Mouse (Mus musculus) A20 (cell line): ENCODE measurements at regions not wholly inside any gene's neighbourhood (a gene's known extent, or its start where the extent isn't known, plus 50 kb on each side); places are given as distances from the start of the nearest gene placed in this dataset.
A peak's percentile ranks its signal among the peaks of the same experiment; 100 is the strongest.

Experiments
- DNase-seq: peaks from one replicate; pipeline ENCODE4 v3.0.0-alpha.2; 2011; ENCODE audit warnings: low read depth, low spot score

GRCm38 (mm10) chr5:136619315-136620231 is 52.3 kb upstream of the Cux1 start:
- no peak for DNase-seq

- no peak for DNase-seq
Observed at GRCm38 (mm10) chr5:136620234-136620633, 52.9 kb upstream of the Cux1 start.

GRCm38 (mm10) chr5:136621336-136622125 is 54.2 kb upstream of the Cux1 start:
- no peak for DNase-seq

GRCm38 (mm10) chr5:136622152-136622551 is 54.9 kb upstream of the Cux1 start:
- DNase-seq, result no peak

DNA sequence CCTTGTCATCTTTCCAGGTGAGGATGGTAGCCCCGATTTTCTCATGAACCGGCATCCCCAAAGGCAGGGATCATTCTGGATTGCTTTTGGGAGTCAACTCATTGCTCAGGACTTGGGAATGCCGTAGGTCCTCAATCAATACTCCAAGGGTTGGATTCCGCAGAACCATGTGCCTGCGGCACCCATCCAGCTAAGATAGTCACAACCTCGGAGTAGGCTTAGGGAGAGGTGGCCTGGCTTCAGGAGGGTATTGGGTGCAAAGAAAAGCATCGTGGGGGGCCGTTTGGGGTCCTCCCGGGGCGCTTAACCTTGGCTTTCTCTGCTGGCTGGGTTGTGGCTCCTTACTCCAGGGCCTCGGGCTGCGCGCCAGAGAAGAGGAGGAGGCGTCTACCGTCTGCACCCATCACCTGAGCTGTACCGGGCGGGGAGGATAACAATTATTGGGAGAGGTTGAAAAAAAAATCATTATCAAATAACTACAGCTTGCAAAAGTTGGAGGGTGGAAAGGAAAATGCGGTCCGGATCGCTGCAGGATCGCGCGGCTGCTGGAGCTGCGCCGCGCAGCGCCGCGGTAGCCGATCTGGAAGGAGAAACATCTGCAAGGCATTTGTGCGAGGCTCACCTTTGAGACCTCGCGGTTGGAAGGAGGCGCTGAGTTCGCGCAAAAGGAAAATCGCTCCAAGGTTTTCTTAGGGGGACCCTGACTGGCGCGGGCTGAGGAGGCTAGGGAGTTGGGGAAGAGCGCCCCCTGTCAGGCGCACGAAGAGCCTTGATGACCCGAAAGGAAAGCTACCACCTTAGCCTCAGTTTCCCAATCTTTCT is 55.6 kb upstream of the Cux1 start:
- peak; percentile 90 for DNase-seq

DNA sequence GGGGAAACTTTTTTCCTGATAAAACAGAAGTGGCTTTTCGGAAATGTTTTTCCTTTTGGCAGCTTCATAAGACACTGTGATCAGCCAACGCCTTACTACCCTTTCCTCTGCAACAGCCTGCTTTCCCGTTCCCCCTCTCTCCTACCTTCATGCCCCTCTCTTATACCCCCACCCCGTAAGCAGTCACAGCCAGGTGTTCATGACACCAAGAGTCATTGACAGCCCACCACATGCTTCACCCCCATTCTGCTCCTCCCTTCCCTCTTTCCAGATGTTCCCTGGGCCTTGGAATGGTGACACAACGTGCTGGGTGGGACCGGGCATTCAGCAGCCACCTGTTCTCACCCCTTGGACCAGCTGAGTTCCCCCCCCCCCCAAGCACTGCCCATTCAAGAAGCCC is 56.5 kb upstream of the Cux1 start:
- DNase-seq, result no peak

DNA sequence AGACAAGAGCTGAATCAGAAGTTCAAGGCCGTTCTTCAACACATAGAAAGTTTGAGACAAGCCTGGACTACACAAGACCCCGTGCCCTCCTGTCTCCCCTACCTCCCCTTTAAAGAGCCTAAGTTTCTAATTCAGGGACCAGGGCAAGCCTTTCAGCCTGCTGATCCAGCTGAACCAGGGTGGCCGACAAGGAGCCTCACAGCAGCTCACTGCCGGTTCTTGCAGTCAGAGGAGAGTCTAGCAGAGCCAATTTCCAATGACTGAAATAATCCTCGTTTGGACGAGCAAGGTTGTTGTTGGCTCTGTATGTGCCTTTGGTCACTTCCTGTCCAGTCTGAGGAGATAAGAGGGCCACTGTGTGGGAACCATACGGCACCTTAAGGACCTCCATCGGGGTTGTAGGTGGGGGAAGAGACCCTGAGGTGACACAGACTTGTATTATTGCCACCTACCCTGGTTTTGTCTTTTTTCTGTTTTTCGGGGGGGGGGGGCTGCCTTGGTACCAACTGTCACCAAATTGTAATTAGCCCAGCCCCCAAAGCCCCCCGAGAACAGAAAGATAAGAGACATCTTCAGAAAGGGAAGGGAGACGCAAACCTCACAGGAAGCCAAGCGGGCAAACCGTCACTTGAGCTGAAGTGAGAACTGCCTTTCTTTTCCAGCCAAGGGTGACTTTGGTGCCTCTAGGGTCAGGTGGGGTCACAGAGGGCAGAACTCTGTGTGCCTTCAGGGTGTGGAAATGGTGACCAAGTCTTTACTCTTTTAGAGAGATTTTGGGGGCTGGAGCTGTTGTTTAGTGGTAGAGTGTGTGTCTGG is 58.1 kb upstream of the Cux1 start:
- DNase-seq, result no peak

DNA sequence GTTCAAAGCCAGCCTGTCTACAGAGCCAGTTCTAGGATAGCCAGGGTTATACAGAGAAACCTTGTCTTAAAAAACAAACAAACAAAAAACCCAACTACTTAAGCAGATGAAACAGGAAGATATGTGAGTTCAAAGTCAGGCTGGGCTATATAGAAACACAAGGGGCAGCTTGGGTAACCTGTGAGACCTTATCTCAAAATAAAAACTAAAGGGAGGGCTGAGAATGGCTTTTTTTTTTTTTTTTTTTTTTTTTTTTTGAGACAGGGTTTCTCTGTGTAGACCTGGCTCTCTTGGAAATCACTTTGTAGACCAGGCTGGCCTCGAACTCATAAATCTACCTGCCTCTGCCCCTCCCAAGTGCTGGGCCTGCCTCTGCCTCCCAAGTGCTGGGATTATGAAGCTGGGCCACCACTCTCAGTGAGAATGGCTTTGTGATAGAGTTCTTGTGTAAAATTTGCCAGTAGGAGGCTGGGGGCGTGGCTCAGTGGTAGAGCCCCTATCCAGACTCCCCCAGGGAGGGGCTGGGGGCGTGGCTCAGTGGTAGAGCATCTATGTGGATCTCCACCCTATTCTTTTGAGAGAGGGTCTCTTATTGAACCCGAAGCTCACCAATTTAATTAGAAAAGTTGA is 59.0 kb upstream of the Cux1 start:
- DNase-seq, result no peak

DNA sequence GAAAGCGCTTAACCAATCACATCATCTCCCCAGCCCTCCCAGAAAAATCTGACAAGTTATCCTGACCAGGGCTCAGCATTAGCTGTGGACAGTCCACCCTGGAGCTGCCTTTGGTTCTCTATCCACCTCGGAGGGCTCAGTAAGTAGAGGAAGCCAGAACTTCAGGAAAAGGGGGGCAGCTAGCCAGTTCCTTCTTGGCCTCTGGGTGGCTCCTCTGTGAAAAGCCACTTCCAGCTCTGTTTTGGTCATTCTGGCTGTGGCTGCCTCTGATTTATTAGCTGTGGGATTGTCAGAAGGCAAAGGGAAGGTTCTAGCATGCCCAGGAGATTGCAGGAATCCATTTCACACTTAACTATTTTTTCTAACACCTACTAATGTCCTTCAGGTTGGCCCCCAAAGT is 59.6 kb upstream of the Cux1 start:
- no peak for DNase-seq

- DNase-seq, result no peak
Observed at GRCm38 (mm10) chr5:136627671-136628292, 60.5 kb upstream of the Cux1 start.

GRCm38 (mm10) chr5:136628502-136628901 is 61.2 kb upstream of the Cux1 start:
- DNase-seq, result no peak

- DNase-seq, result no peak
Observed at GRCm38 (mm10) chr5:136632286-136632685, 60.7 kb upstream of the Myl10 start.

- no peak for DNase-seq
Observed at GRCm38 (mm10) chr5:136633901-136634300, 59.0 kb upstream of the Myl10 start.

DNA sequence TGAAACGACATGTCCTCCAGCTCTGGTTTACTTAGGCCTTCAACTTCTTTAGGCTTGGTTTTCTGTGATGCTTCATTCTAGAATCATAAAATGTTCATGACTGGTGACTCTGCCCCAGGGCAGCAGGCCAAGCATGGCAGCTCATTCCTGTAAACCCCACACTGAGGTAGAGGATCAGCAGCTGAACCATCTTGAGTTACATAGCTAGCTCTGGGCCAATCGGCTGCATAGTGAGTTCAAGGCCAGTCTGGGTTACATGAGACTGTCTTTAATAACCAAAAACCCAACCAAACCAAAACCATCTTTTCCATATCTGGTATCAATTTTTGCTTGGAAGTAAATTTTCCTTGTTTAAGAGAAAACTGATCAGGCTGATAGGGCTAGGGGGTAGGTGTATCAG is 57.8 kb upstream of the Myl10 start:
- no peak for DNase-seq

DNA sequence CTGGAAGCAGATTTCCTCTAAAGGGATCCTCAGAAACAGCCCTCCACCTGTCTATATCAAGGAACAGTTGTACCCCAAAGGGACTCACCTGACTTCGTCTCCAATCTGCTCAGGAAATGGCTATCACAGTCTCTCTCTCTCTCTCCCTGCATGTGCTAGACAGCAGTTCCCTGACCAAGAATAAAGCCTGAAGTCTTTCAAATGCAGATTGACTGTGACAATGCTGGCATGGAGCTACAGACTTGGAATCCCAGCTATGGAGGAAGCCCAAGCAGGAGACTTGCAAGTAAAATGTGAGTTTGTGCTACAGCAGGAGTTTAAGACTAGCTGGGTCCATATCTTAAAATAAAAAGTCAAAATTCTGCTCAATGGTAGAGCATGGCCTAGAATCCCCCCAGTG is 56.5 kb upstream of the Myl10 start:
- DNase-seq, result no peak

DNA sequence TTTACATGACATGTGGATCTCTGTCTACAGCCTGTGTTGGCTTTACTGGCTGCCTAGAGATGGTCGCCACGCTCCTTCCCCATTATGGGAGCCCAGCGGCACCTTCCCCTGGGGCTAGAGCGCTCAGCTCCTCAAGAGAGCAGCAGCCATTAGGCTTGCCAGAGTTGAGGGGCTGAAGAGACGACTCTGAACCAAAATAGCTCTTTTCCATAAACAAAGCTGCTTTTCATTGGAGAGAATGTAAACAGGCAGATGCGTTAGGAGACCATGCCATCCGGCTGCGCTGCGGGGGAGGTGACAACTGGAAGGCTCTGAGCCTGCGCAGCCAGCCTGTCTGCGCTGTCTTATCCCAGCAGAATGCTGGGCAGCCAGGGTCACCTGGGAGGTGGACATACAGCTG is 55.1 kb upstream of the Myl10 start:
- no peak for DNase-seq

DNA sequence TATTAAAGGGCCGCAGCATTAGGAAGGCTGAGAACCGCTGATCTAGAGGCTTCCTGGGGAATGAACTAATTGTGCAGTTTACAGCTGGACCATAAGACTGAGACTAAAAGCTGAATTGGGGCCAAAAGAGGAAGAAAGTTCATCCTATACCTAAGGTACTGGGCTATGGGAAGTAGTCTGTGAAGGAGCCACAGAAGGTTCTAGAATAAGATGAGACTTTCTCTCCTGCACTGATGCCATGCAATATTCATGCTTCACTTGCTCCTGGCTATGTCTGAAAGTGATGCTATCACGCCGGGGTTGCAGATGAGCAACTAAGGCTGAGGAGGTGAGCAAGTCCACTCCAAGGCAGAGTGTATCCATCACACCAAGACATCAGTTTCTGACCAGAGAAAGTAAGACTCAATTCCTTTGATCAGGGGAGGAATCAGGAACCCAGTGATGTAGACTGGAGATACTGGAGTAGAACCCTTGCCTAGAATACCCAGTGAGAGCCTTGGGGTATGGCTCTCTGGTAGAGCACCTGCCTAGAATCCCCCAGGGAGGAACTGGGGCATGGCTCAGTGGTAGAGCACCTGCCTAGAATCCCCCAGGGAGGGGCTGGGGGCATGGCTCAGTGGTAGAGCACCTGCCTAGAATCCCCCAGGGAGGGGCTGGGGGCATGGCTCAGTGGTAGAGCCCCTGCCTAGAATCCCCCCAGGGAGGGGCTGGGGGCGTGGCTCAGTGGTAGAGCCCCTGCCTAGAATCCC is 51.9 kb upstream of the Myl10 start:
- peak; percentile 90 for DNase-seq

GRCm38 (mm10) chr5:136642208-136642607 is 50.7 kb upstream of the Myl10 start:
- DNase-seq, result no peak
